ENCODE assay signal across 22 mouse cellular contexts in genomic region chr1:72005550-72005949, GRCm38 (mm10).
DNase-seq lines count a peak whose midpoint lies in the region; ATAC-seq and TF ChIP-seq lines count a peak whose summit lies in the region.
"Had no signal": no experiment of that assay in that cellular context is flagged by ENCODE, and none has a peak within 500 bp of the region (broad histone marks: within the 10 kb centered on the region; RNA-seq: fewer than 3 reads in every experiment).

No protein-coding gene starts in this region.

- H3K9me3 ChIP-seq in forebrain, embryonic 13.5 days (replicated peaks), result no peaks in the 10 kb centered on the region
- H3K9me3 ChIP-seq in forebrain, embryonic 10.5 days, result no peaks in the 10 kb centered on the region
- no peaks in the 10 kb centered on the region for H3K9me3 ChIP-seq in midbrain, embryonic 11.5 days (ENCODE audit: control insufficient read depth, low read length)
- H3K9me3 ChIP-seq in midbrain, postnatal 0 days (ENCODE audit: low read length), result no peaks in the 10 kb centered on the region
- no peaks in the 10 kb centered on the region for H3K9me3 ChIP-seq in stomach, postnatal 0 days (ENCODE audit: control insufficient read depth, low read length)
- H3K9me3 ChIP-seq: heart, embryonic 12.5 days; heart, embryonic 15.5 days; hindbrain, embryonic 10.5 days; hindbrain, embryonic 13.5 days; intestine, embryonic 15.5 days had no signal

- H3K27ac ChIP-seq in forebrain, embryonic 13.5 days, result no peak overlapping the region
- H3K27ac ChIP-seq in forebrain, embryonic 10.5 days, result no peak overlapping the region
- no peak overlapping the region for H3K27ac ChIP-seq in midbrain, embryonic 11.5 days (ENCODE audit: low read depth, low read length)
- no peak overlapping the region for H3K27ac ChIP-seq in midbrain, postnatal 0 days (ENCODE audit: low read depth, low read length)
- no peak overlapping the region for H3K27ac ChIP-seq in stomach, postnatal 0 days (replicated peaks)
- H3K27ac ChIP-seq: heart, embryonic 15.5 days; hindbrain, embryonic 10.5 days; hindbrain, embryonic 13.5 days; intestine, embryonic 15.5 days had no signal

- ATAC-seq in forebrain, embryonic 13.5 days, result peak; percentile 60; the same call in 1 of the 2 replicates
- ATAC-seq in midbrain, embryonic 11.5 days (ENCODE audit: low FRiP score), result no peak
- no peak for ATAC-seq in midbrain, postnatal 0 days (ENCODE audit: low FRiP score)
- no peak for ATAC-seq in stomach, postnatal 0 days (ENCODE audit: low FRiP score, low TSS enrichment)
- ATAC-seq: activated CD4-positive, CD25-positive, alpha-beta regulatory T cell, adult 4 months; hindbrain, embryonic 16.5 days; intestine, embryonic 15.5 days had no signal

- TF ChIP-seq CTCF in midbrain, postnatal 0 days (IDR thresholded peaks at IDR 0.05), result no peak
- TF ChIP-seq CTCF in brain, embryonic 14.5 days (IDR thresholded peaks at IDR 0.05; ENCODE audit: borderline replicate concordance, extremely low read depth, insufficient read depth, insufficient read length), result no peak
- no peak for TF ChIP-seq CTCF in stomach, postnatal 0 days (IDR thresholded peaks at IDR 0.05; ENCODE audit: low read depth)

- 73% methylated on average over 7 of the region's 7 CpGs for WGBS in forebrain, embryonic 13.5 days
- 89% methylated on average over 7 of the region's 7 CpGs for WGBS in forebrain, embryonic 10.5 days
- WGBS in midbrain, embryonic 11.5 days, result 80% methylated on average over 7 of the region's 7 CpGs
- 75% methylated on average over 7 of the region's 7 CpGs for WGBS in midbrain, postnatal 0 days
- 81% methylated on average over 7 of the region's 7 CpGs for WGBS in stomach, postnatal 0 days

- no peak for TF ChIP-seq EP300 in stomach, postnatal 0 days (optimal IDR thresholded peaks at IDR 0.05)

- no peak for TF ChIP-seq POLR2A in brain, embryonic 14.5 days (IDR thresholded peaks at IDR 0.05; ENCODE audit: borderline replicate concordance, extremely low read depth, insufficient read depth, insufficient read length, poor library complexity, severe bottlenecking)

- peaks cover 13% of the 10 kb centered on the region for H3K4me1 ChIP-seq in forebrain, embryonic 13.5 days
- H3K4me1 ChIP-seq in forebrain, embryonic 10.5 days, result peaks cover 17% of the 10 kb centered on the region
- no peaks in the 10 kb centered on the region for H3K4me1 ChIP-seq in midbrain, embryonic 11.5 days (ENCODE audit: control insufficient read depth, insufficient read depth, low read length)
- H3K4me1 ChIP-seq in midbrain, postnatal 0 days (ENCODE audit: insufficient read depth, low read length), result no peaks in the 10 kb centered on the region
- no peaks in the 10 kb centered on the region for H3K4me1 ChIP-seq in stomach, postnatal 0 days (replicated peaks; ENCODE audit: control insufficient read depth, insufficient read depth)
- H3K4me1 ChIP-seq: intestine, embryonic 15.5 days had no signal

- no peaks in the 10 kb centered on the region for H3K36me3 ChIP-seq in forebrain, embryonic 13.5 days (ENCODE audit: poor library complexity, severe bottlenecking)
- no peaks in the 10 kb centered on the region for H3K36me3 ChIP-seq in forebrain, embryonic 10.5 days (replicated peaks)
- H3K36me3 ChIP-seq in midbrain, embryonic 11.5 days (ENCODE audit: control insufficient read depth, insufficient read depth, low read length), result no peaks in the 10 kb centered on the region
- H3K36me3 ChIP-seq in midbrain, postnatal 0 days (ENCODE audit: insufficient read depth, low read length), result no peaks in the 10 kb centered on the region
- H3K36me3 ChIP-seq in stomach, postnatal 0 days (ENCODE audit: control insufficient read depth, insufficient read depth, low read length), result no peaks in the 10 kb centered on the region
- H3K36me3 ChIP-seq: heart, embryonic 12.5 days; heart, embryonic 15.5 days; hindbrain, embryonic 10.5 days; hindbrain, embryonic 13.5 days; intestine, embryonic 15.5 days had no signal

- no peak overlapping the region for H3K4me3 ChIP-seq in forebrain, embryonic 13.5 days
- H3K4me3 ChIP-seq in forebrain, embryonic 10.5 days, result no peak overlapping the region
- H3K4me3 ChIP-seq in midbrain, embryonic 11.5 days (ENCODE audit: low read depth, low read length), result no peak overlapping the region
- no peak overlapping the region for H3K4me3 ChIP-seq in midbrain, postnatal 0 days (ENCODE audit: low read depth, low read length)
- no peak overlapping the region for H3K4me3 ChIP-seq in stomach, postnatal 0 days (ENCODE audit: low read depth, low read length)
- H3K4me3 ChIP-seq: heart, embryonic 12.5 days; heart, embryonic 15.5 days; hindbrain, embryonic 10.5 days; hindbrain, embryonic 13.5 days; intestine, embryonic 15.5 days had no signal

- no peak for DNase-seq in forebrain, embryonic 10.5 days (ENCODE audit: extremely low spot score, low spot score)
- peak; percentile 19 for DNase-seq in midbrain, embryonic 11.5 days (ENCODE audit: low spot score, missing footprints)
- no peak for DNase-seq in midbrain, postnatal 0 days (ENCODE audit: low spot score)
- peak; percentile 49 for DNase-seq in brain, embryonic 14.5 days (ENCODE audit: low read depth)
- DNase-seq in stomach, postnatal 0 days (ENCODE audit: low spot score), result no peak
- DNase-seq: adrenal gland, adult 8-10 months; adrenal gland, postnatal 25 days; cerebellum, adult 18-20 months; cerebellum, adult 9-10 months; cerebellum, postnatal 14 days; gastrocnemius, postnatal 25 days; heart, adult 18-20 months; heart, postnatal 10 days; heart, postnatal 36 days had no signal

- H3K9ac ChIP-seq in forebrain, embryonic 13.5 days, result no peak overlapping the region
- H3K9ac ChIP-seq in midbrain, embryonic 11.5 days (ENCODE audit: low read length), result no peak overlapping the region
- no peak overlapping the region for H3K9ac ChIP-seq in midbrain, postnatal 0 days (replicated peaks; ENCODE audit: low read length, poor library complexity, severe bottlenecking)
- H3K9ac ChIP-seq in stomach, postnatal 0 days (ENCODE audit: low read length), result no peak overlapping the region
- H3K9ac ChIP-seq: heart, embryonic 12.5 days; heart, embryonic 15.5 days; hindbrain, embryonic 13.5 days; intestine, embryonic 15.5 days had no signal

- no peaks in the 10 kb centered on the region for H3K27me3 ChIP-seq in forebrain, embryonic 13.5 days
- no peaks in the 10 kb centered on the region for H3K27me3 ChIP-seq in forebrain, embryonic 10.5 days (ENCODE audit: poor library complexity, severe bottlenecking)
- no peaks in the 10 kb centered on the region for H3K27me3 ChIP-seq in midbrain, embryonic 11.5 days (ENCODE audit: control insufficient read depth, insufficient read depth, low read length)
- no peaks in the 10 kb centered on the region for H3K27me3 ChIP-seq in midbrain, postnatal 0 days (ENCODE audit: insufficient read depth, low read length)
- H3K27me3 ChIP-seq in stomach, postnatal 0 days (ENCODE audit: control insufficient read depth, insufficient read depth, low read length), result no peaks in the 10 kb centered on the region
- H3K27me3 ChIP-seq: heart, embryonic 12.5 days; heart, embryonic 15.5 days; hindbrain, embryonic 13.5 days; intestine, embryonic 15.5 days had no signal

- no peak overlapping the region for H3K4me2 ChIP-seq in forebrain, embryonic 13.5 days
- no peak overlapping the region for H3K4me2 ChIP-seq in midbrain, embryonic 11.5 days
- H3K4me2 ChIP-seq in midbrain, postnatal 0 days (ENCODE audit: low read depth, low read length, poor library complexity, severe bottlenecking), result no peak overlapping the region
- H3K4me2 ChIP-seq in stomach, postnatal 0 days (replicated peaks; ENCODE audit: low read depth), result no peak overlapping the region
- H3K4me2 ChIP-seq: heart, embryonic 12.5 days; heart, embryonic 15.5 days; hindbrain, embryonic 13.5 days; intestine, embryonic 15.5 days had no signal

Comparison
In these comparisons a context has a peak if more than half of its experiments do, and no peak if none do; other contexts are left out.
1. DNase-seq: peak in midbrain, embryonic 11.5 days (single experiment) and brain, embryonic 14.5 days (single experiment); none in forebrain, embryonic 10.5 days (single experiment), midbrain, postnatal 0 days (single experiment) and stomach, postnatal 0 days (single experiment).